In the genomic region with DNA sequence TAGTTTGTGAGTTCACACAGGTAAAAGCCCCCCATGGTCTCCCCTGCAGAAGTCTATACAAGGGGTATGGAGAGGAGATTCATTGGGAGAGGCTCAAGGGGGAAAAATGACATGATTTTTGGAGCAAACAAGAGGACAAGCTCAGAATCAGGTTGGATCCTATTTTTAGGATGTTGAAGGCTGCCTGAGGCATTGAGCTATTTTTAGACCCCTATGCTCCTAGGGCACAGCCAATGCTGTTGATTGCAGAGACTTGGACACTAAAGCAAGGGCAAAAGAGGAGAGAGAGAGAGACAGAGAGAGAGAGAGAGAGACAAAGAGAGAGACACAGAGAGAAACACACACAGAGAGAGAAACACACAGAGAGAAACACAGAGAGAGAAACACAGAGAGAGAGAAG, we compare ENCODE assay signal across 17 mouse cellular contexts.
DNase-seq lines count a peak whose midpoint lies in the region; ATAC-seq and TF ChIP-seq lines count a peak whose summit lies in the region.
"Had no signal": no experiment of that assay in that cellular context is flagged by ENCODE, and none has a peak within 500 bp of the region (broad histone marks: within the 10 kb centered on the region; RNA-seq: fewer than 3 reads in every experiment).

No protein-coding gene starts in this region.

- TF ChIP-seq POLR2A in lung, adult 2 months (IDR thresholded peaks at IDR 0.05; ENCODE audit: borderline replicate concordance, extremely low read depth, low read depth, low read length), result no peak

- 0 out of 2 replicates have a peak, but pooled peaks have one; percentile 18 for ATAC-seq in heart, embryonic 11.5 days (replicated peaks; ENCODE audit: insufficient number of reproducible peaks, low FRiP score, low TSS enrichment)
- ATAC-seq: CD4-positive, CD25-positive, alpha-beta regulatory T cell, adult 4 months had no signal

- no peaks in the 10 kb centered on the region for H3K27me3 ChIP-seq in heart, embryonic 11.5 days (ENCODE audit: control insufficient read depth, insufficient read depth, low read length)
- H3K27me3 ChIP-seq: forebrain, embryonic 12.5 days; midbrain, embryonic 12.5 days; neural tube, embryonic 15.5 days had no signal

- peak overlapping the region; percentile 19 for H3K4me2 ChIP-seq in heart, embryonic 11.5 days
- H3K4me2 ChIP-seq: forebrain, embryonic 12.5 days; lung, embryonic 14.5 days; midbrain, embryonic 12.5 days; neural tube, embryonic 15.5 days had no signal

- peaks cover 9% of the 10 kb centered on the region; the same call in 1 of the 2 replicates for H3K4me1 ChIP-seq in heart, embryonic 11.5 days (ENCODE audit: control insufficient read depth, insufficient read depth, low read length)
- no peaks in the 10 kb centered on the region for H3K4me1 ChIP-seq in lung, adult 2 months (ENCODE audit: control insufficient read depth, insufficient read depth, low read length)
- H3K4me1 ChIP-seq: forebrain, embryonic 12.5 days; midbrain, embryonic 12.5 days; neural tube, embryonic 15.5 days had no signal

- H3K36me3 ChIP-seq in heart, embryonic 11.5 days (ENCODE audit: control insufficient read depth, insufficient read depth, low read length), result no peaks in the 10 kb centered on the region
- H3K36me3 ChIP-seq: forebrain, embryonic 12.5 days; G1E; midbrain, embryonic 12.5 days; neural tube, embryonic 15.5 days had no signal

- no peaks in the 10 kb centered on the region for H3K9me3 ChIP-seq in heart, embryonic 11.5 days (replicated peaks; ENCODE audit: control insufficient read depth, low read length)
- H3K9me3 ChIP-seq: forebrain, embryonic 12.5 days; G1E; midbrain, embryonic 12.5 days; neural tube, embryonic 15.5 days had no signal

- peak overlapping the region; percentile 91 for H3K27ac ChIP-seq in heart, embryonic 11.5 days (ENCODE audit: low read depth, low read length)
- H3K27ac ChIP-seq: forebrain, embryonic 12.5 days; macrophage; midbrain, embryonic 12.5 days; neural tube, embryonic 15.5 days had no signal

- intact Hi-C loops in gastrocnemius, postnatal 36 days (cut with DNase I), result no loop called here

- 0 out of 2 replicates have a peak overlapping the region, but pooled peaks have one; percentile 43 for H3K9ac ChIP-seq in heart, embryonic 11.5 days (ENCODE audit: low read depth, low read length)
- H3K9ac ChIP-seq: forebrain, embryonic 12.5 days; lung, embryonic 14.5 days; midbrain, embryonic 12.5 days; neural tube, embryonic 15.5 days had no signal

- TF ChIP-seq CTCF in lung, adult 2 months (IDR thresholded peaks at IDR 0.05; ENCODE audit: insufficient read depth, low read length), result no peak

- peak; percentile 6 for DNase-seq in gastrocnemius, postnatal 25 days
- DNase-seq in gastrocnemius, postnatal 36 days, result no peak
- DNase-seq in heart, adult 18-20 months, result peak; percentile 34 to 57
- peak; percentile 18 for DNase-seq in heart, postnatal 4 days
- DNase-seq in kidney, postnatal 25 days, result no peak
- DNase-seq in lung, adult 2 months, result no peak
- DNase-seq: adrenal gland, postnatal 25 days; cerebellum, adult 9-11 months; lung, embryonic 14.5 days; thymus, postnatal 36 days had no signal

- H3K4me3 ChIP-seq in heart, embryonic 11.5 days (ENCODE audit: low read depth, low read length), result no peak overlapping the region
- no peak overlapping the region for H3K4me3 ChIP-seq in lung, adult 2 months (replicated peaks; ENCODE audit: extremely low read depth, low read depth, low read length)
- H3K4me3 ChIP-seq: forebrain, embryonic 12.5 days; midbrain, embryonic 12.5 days; neural tube, embryonic 15.5 days had no signal

Comparison
In these comparisons a context has a peak if more than half of its experiments do, and no peak if none do; other contexts are left out.
1. DNase-seq: peak in gastrocnemius, postnatal 25 days (single experiment), heart, adult 18-20 months (2 of 2) and heart, postnatal 4 days (single experiment); none in gastrocnemius, postnatal 36 days (0 of 2), kidney, postnatal 25 days (0 of 2) and lung, adult 2 months (single experiment).